Mouse (Mus musculus) neural tube, embryonic 12.5 days (tissue): Measurements from ENCODE around the gene Tmem216. TPM values are rescaled to one million over a fixed set of nuclear protein-coding genes. Genes with fewer than 3 reads are reported as not detected.
A peak's percentile ranks its signal among the peaks of the same experiment; 100 is the strongest.

Source experiments
- ATAC-seq: fragments of 200-750 bp; cut with Nextera tagmentation; 2 replicates; pipeline ENCODE4 v1.8.0; 2017; ENCODE audit warnings: low read depth, mild to moderate bottlenecking, moderate TSS enrichment, moderate library complexity; ENCODE audit not compliant: low FRiP score
- H3K27ac ChIP-seq: fragments of 300-500 bp; sonication (generic); 2 replicates; pipeline ENCODE4 v1.5.1; 2016
- H3K27me3 ChIP-seq: fragments of 300-500 bp; sonication (generic); replicated peaks from 2 replicates; pipeline ENCODE4 v1.6.1; 2016; ENCODE audit warnings: mild to moderate bottlenecking
- H3K36me3 ChIP-seq: fragments of 300-500 bp; sonication (generic); 2 replicates; pipeline ENCODE4 v1.6.1; 2016; ENCODE audit warnings: mild to moderate bottlenecking
- H3K4me1 ChIP-seq: fragments of 300-500 bp; sonication (generic); 2 replicates; pipeline ENCODE4 v1.6.1; 2016
- H3K4me2 ChIP-seq: fragments of 300-500 bp; sonication (generic); replicated peaks from 2 replicates; pipeline ENCODE4 v1.6.1; 2016; ENCODE audit warnings: mild to moderate bottlenecking
- H3K4me3 ChIP-seq: fragments of 300-500 bp; sonication (generic); 2 replicates; pipeline ENCODE4 v1.5.1; 2016
- H3K9ac ChIP-seq: fragments of 300-500 bp; sonication (generic); 2 replicates; pipeline ENCODE4 v1.6.1; 2016; ENCODE audit warnings: mild to moderate bottlenecking
- H3K9me3 ChIP-seq: fragments of 300-500 bp; sonication (generic); 2 replicates; pipeline ENCODE4 v1.6.1; 2016; ENCODE audit warnings: mild to moderate bottlenecking
- WGBS: fragments of 180-500 bp; shearing (Covaris S2); methylation state at CpG from one replicate; pipeline ENCODE4 v1.1.7; 2016; 5-methylcytosine and 5-hydroxymethylcytosine counted together
- polyA plus RNA-seq: library from polyadenylated mRNA; unstranded; fragments of >200 nt; fragmentation: Nextera tagmentation; extraction: Ambion mirVana; gene quantifications from 2 replicates; pipeline ENCODE4 v1.2.1, GENCODE M21; 2016

Tmem216 gene
- polyA plus RNA-seq: 48.1 and 52.6 TPM in 2 replicates

DNA sequence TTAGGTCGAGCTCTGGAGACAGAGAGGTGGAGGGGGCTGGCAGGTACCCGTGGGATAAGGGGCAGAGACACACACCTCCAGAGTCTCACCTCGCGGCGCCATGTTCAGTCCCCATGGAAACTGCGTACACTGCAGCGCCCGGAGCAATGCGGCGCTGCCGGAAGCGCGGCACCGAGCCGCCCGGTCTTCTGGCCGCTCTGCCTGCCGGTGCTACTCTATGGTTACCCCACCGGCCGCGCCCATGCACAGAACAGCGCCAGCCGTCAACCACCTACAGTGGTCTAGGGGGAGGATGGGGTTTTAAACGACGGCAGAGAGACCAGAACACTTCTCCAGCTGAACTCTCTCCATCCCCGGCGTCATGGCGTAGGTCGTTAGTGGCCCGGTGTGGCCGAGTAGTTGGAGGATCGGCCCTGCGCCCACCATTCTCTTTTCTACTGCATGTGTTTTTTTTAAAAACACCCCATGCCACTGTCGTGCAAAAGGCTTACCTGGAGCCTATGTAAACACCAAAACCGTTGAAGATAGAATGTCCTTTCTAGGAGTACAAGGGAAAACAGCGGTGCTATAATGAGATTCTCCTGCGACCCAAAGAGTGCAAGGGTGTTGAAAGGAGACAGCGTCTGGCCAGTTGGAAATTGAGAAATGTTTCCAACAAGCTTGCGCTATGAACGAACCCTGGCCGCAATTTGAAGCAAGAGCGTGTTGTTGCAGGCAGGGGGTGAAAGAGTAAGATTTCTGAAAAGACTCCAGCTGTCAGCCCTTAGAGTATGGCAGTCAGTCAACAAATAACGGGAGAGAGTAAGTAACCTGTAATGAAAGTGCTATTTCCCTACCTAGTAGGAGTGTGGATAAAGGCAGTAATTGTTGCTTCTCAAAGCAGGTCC is at the start of gene Tmem216:
Tmem216 (minus strand) TSS at position 615 of the 887 bp plus-strand sequence.
- H3K9ac ChIP-seq: peak within 1 kb of the TSS; percentile 58
- H3K4me1 ChIP-seq: peaks cover 19% of the 10 kb centered on the region
- peaks cover 17% of the 10 kb centered on the region for H3K36me3 ChIP-seq
- H3K9me3 ChIP-seq: no peaks in the 10 kb centered on the region
- H3K27me3 ChIP-seq: no peaks in the 10 kb centered on the region
- WGBS: 2% methylated on average over 43 of the region's 43 CpGs
- peak; percentile 97 for ATAC-seq
- H3K4me3 ChIP-seq: peak within 1 kb of the TSS; percentile 65
- H3K27ac ChIP-seq: peak within 1 kb of the TSS; percentile 46; the same call in 1 of the 2 replicates
- peak within 1 kb of the TSS; percentile 77 for H3K4me2 ChIP-seq

DNA sequence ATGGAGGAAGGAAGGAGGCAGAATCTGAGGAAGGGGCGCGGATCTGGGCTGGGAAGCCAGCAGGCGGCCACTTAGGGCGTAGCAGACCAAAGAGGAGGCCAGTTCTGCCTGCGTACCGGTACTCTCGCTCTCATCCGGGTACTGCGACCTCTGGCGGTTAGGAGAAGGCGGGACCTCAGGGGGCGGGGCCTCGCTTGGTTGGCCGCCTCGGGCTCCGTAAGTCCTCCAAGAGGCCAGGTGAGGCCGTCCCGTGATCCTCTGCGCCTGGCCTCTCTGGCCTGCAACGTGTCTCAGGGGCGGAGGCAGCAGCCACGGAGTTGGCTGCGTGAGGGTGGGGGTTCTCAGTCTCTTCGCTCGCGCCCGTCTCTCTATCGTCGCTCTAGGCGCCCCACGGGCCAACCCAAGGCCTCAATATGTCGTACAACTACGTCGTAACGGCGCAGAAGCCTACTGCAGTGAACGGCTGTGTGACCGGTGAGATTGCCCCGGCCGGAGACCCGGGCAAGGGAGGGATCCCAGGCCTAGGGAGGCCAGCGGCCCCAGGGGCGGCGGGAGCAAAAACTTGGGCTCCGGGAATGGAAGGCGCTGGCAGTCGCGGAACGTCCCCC is 49.4 kb upstream of the Tmem216 start, which contains the start of the genes Ddb1 and Tkfc:
Ddb1 (plus strand) TSS at position 35 of the 608 bp plus-strand sequence.
Tkfc (minus strand) TSS at position 362 of the 608 bp plus-strand sequence.
- Histone ChIP-seq H3K36me3 (peaks cover 32% of the 10 kb centered on the region), H3K4me3 (peak within 1 kb of the TSS; percentile 98), H3K4me1 (peaks cover 26% of the 10 kb centered on the region), H3K4me2 (peak within 1 kb of the TSS; percentile 80), H3K9ac (peak within 1 kb of the TSS; percentile 90), H3K27me3 (no peaks in the 10 kb centered on the region), H3K27ac (peak within 1 kb of the TSS; percentile 65), H3K9me3 (no peaks in the 10 kb centered on the region)
- peak; percentile 95 for ATAC-seq
- under 1% methylated on average over 49 of the region's 49 CpGs for WGBS

DNA sequence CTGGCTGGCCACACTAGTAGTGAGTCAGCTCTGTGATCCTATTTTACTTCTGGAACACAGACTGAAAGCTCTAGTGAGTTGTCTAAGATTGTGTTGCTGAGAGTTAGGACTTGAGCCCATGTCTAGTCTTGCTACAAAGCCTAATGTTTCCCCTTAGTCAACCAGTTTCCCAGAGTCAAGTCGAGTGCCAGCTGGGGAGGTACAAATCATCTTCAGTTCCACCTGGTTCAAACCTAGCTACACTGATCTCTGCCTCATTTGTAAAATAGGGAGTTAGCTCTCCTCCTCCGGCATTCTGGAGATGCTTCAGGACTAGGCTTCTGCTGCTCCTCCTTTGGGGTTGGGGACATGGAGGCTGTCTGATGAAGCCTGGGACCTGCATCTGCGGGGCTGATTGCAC is 48.5 kb upstream of the Tmem216 start:
- WGBS: 54% methylated on average over 3 of the region's 3 CpGs
- peak overlapping the region; percentile 80 for H3K4me2 ChIP-seq
- H3K9me3 ChIP-seq: no peaks in the 10 kb centered on the region
- peaks cover 27% of the 10 kb centered on the region for H3K36me3 ChIP-seq
- peaks cover 26% of the 10 kb centered on the region for H3K4me1 ChIP-seq
- H3K27me3 ChIP-seq: no peaks in the 10 kb centered on the region
- H3K27ac ChIP-seq: peak overlapping the region; percentile 65; the same call in 1 of the 2 replicates
- H3K4me3 ChIP-seq: peak overlapping the region; percentile 98
- ATAC-seq: no peak
- peak overlapping the region; percentile 68 for H3K9ac ChIP-seq

DNA sequence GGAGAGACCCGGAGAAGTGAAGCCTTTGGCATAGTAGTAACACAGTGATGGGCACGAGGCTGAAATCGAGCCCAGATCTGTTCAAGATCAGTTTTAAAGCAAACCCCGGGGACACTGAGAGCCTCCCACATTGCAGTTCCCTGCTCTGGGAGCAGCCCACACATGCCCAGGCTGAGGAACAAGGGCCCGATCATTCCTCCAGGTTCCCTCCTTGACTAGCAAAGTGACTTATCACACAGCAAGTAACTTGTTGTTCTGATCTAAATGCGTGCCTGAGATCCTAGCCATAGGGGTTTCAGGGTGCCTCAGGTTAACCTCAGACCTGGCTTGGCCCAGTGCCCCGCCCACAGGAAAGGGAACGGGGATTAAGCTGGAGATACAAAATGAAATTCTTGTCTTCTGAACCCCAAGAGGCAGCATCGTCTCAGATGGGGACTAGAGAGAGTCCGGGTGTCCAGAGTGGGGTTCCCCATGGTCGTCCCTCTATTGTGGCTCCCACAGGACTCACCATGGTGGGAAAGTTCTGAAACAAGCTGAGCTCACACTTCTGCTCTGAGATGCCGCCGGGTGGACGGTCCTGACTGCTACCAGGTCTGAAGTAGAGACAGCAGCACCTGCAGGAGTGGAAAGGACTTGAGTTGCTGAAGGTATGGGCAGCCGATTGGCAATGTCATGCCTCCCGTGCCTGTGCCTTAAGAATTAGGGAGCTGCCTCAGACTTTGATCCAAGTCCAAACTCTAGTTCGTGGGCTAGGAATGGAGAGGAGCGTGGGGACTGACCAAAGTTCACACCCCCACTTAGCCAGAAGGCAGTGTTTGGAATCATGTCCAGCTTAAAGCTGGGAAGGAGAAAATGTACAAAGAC is 47.9 kb upstream of the Tmem216 start:
- peak overlapping the region; percentile 80 for H3K4me2 ChIP-seq
- no peak overlapping the region for H3K27ac ChIP-seq
- WGBS: 88% methylated on average over 18 of the region's 18 CpGs
- ATAC-seq: no peak
- no peaks in the 10 kb centered on the region for H3K9me3 ChIP-seq
- peaks cover 23% of the 10 kb centered on the region for H3K36me3 ChIP-seq
- H3K4me3 ChIP-seq: no peak overlapping the region
- H3K4me1 ChIP-seq: peaks cover 26% of the 10 kb centered on the region
- H3K27me3 ChIP-seq: no peaks in the 10 kb centered on the region
- H3K9ac ChIP-seq: peak overlapping the region; percentile 68; the same call in 1 of the 2 replicates

DNA sequence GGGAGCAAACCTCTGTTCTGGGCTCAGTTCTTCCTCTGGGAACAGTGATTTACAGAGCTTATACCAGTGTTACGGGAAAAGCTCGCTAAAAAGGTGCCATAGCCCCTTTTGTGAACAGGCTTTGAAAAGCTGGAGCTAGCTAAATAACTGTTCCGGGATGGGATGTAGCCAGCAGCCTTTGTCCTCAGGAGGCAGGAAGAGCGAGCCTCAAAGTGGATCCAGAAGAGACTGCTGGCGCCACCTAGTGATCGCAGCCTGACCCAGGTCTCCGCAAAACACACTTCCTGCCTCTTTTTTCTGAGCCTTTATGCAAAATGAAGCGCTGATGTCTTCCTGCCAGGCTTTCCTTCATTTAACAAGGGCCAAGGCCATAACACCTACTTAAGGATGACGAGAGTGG is 46.7 kb upstream of the Tmem216 start:
- Histone ChIP-seq H3K27ac (peak overlapping the region; percentile 88), H3K4me1 (peaks cover 26% of the 10 kb centered on the region), H3K4me2 (peak overlapping the region; percentile 80), H3K36me3 (peaks cover 16% of the 10 kb centered on the region), H3K9me3 (no peaks in the 10 kb centered on the region), H3K9ac (peak overlapping the region; percentile 61), H3K27me3 (no peaks in the 10 kb centered on the region), H3K4me3 (peak overlapping the region; percentile 19)
- peak; percentile 64 for ATAC-seq
- 2% methylated on average over 9 of the region's 9 CpGs for WGBS

DNA sequence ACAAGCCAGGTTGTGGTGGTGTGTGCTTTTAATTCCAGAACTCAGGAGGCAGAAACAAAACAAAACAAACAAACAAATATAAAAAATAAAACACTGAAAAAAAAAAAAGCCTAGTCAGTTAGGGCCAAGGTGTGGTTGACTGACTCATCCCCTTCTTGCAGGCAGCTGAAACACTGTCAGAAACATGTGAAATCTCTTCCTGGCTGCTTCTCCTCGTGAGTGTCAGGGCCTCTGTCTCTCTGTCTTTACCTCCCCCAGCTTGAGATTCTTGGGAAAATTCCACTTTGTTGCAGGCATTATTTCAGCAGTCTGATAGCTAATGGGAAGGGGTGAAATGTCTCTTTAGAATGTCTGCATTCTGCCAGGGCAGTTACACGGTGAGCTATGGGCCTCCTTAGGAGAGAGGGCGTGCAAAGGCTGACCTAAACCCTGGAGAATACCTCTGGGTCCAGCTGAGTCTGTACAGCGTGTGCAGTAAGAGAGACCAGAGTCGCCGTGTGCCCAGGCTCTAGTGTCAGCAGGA is 46.3 kb upstream of the Tmem216 start:
- peak overlapping the region; percentile 19 for H3K4me3 ChIP-seq
- H3K36me3 ChIP-seq: peaks cover 11% of the 10 kb centered on the region
- H3K9me3 ChIP-seq: no peaks in the 10 kb centered on the region
- H3K27me3 ChIP-seq: no peaks in the 10 kb centered on the region
- ATAC-seq: peak; percentile 61
- peak overlapping the region; percentile 88 for H3K27ac ChIP-seq
- peak overlapping the region; percentile 80 for H3K4me2 ChIP-seq
- 4% methylated on average over 6 of the region's 6 CpGs for WGBS
- H3K9ac ChIP-seq: peak overlapping the region; percentile 61
- H3K4me1 ChIP-seq: peaks cover 26% of the 10 kb centered on the region

DNA sequence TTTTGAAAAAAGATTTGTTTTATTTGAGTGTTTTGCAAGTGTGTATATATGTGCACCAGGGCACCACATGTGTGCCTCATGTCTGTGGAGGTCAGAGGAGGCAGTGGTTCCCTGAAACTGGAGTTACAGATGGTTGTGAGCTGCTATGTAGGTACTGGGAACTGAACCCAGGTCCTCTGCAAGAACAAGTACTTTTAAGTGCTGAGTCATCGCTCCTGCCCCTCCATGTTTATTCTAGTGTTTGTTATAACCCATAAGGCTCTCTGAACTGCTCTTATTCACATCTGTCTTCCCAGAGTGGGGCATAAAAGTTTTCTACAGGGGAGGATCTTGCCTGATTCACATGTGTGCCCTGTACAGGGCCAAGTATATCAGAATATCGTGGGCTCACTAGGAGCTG is 43.6 kb upstream of the Tmem216 start:
- H3K9me3 ChIP-seq: no peaks in the 10 kb centered on the region
- H3K27me3 ChIP-seq: no peaks in the 10 kb centered on the region
- no peak overlapping the region for H3K27ac ChIP-seq
- ATAC-seq: no peak
- H3K9ac ChIP-seq: no peak overlapping the region
- WGBS: 92% methylated on average over 2 of the region's 2 CpGs
- H3K4me2 ChIP-seq: no peak overlapping the region
- H3K4me3 ChIP-seq: no peak overlapping the region
- H3K36me3 ChIP-seq: peaks cover 24% of the 10 kb centered on the region
- peaks cover 13% of the 10 kb centered on the region for H3K4me1 ChIP-seq

DNA sequence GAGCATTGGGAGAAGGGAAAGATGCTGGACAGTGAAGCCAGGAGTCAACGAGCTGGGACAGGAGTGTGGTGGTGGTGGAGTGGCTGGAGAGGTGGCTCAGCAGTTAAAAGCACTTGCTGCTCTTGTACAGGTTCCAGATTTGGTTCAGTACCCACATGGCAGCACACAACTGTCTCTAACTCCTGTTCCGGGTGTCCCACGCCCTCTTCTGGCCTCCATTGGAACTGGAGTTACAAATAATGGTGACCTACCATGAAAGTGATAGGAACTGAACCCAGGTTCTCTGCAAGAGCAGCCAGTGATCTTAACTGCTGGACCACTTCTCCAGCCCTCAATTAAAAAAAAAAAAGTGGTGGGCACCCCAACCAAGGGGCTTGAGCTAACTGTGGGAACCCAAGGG is 42.1 kb upstream of the Tmem216 start:
- Histone ChIP-seq H3K9ac (no peak overlapping the region), H3K4me1 (peaks cover 6% of the 10 kb centered on the region; the same call in 1 of the 2 replicates), H3K36me3 (peaks cover 39% of the 10 kb centered on the region), H3K27me3 (no peaks in the 10 kb centered on the region), H3K4me3 (no peak overlapping the region), H3K27ac (no peak overlapping the region), H3K9me3 (no peaks in the 10 kb centered on the region), H3K4me2 (no peak overlapping the region)
- 38% methylated on average over 3 of the region's 3 CpGs for WGBS
- no peak for ATAC-seq

DNA sequence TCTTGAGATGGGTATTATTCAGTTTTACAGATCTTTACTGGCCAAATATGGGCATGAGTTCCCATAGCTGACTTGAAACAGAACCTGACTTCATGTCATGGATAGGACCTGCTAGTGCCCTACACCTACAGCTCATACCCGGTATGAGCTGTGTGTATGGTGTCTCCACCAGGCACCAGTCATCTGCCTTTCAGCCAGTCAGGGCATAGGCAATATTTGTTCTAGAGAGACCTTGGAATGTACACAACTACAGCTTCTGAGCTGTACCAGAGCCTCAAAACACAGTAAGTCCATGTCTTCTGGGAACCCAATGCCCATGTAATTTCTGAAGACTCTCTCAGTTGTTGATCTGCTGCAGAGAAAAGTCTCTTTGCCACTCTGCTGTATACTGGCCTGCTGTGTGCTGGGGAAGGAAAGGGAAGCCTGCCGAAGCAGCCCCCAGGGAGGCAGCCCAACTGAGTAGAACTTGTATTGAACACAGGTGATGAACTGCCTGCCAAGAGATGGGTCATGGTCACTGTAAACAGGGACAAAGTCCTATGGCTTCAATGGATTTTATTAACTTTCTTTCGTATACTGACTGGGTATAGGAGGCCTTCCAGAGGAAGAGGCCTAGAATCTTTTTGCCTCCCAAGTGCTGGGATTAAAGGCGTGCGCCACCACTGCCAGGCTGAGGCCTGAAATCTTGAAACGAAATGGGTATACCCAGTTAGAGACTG is 35.8 kb upstream of the Tmem216 start:
- H3K4me3 ChIP-seq: no peak overlapping the region
- 93% methylated on average over 6 of the region's 6 CpGs for WGBS
- H3K9me3 ChIP-seq: no peaks in the 10 kb centered on the region
- H3K36me3 ChIP-seq: peaks cover 47% of the 10 kb centered on the region
- no peak overlapping the region for H3K27ac ChIP-seq
- no peak overlapping the region for H3K4me2 ChIP-seq
- H3K4me1 ChIP-seq: no peaks in the 10 kb centered on the region
- no peak overlapping the region for H3K9ac ChIP-seq
- H3K27me3 ChIP-seq: no peaks in the 10 kb centered on the region
- ATAC-seq: no peak

DNA sequence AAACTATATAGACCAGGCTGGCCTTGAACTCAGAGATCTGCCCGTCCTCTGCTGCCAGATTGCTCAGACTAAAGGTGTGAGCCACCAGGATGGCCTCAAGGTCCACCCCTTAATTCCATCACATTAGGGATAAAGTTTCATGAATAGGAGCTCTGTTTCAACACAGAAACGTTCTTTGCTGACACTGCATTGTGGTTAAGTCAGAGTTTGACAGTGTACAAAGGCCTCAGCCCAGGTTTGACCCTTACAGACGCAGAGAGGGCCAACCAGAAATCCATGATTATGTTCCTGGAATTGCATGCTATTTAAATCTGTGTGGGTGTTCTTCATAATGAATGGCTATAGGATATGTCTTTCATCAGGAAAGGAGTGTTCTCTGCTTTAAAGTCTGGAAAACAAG is 34.3 kb upstream of the Tmem216 start:
- H3K4me2 ChIP-seq: no peak overlapping the region
- H3K9me3 ChIP-seq: no peaks in the 10 kb centered on the region
- peaks cover 43% of the 10 kb centered on the region for H3K36me3 ChIP-seq
- H3K27me3 ChIP-seq: no peaks in the 10 kb centered on the region
- no peak overlapping the region for H3K27ac ChIP-seq
- no peak overlapping the region for H3K9ac ChIP-seq
- no peak overlapping the region for H3K4me3 ChIP-seq
- ATAC-seq: no peak
- 67% methylated on average over 3 of the region's 3 CpGs for WGBS
- no peaks in the 10 kb centered on the region for H3K4me1 ChIP-seq
